Mouse (Mus musculus) intestine, embryonic 16.5 days (tissue): ENCODE data around the gene Hnrnpr. TPM values are rescaled to one million over a fixed set of nuclear protein-coding genes. Genes with fewer than 3 reads are reported as not detected.

ENCODE experiments used
- ATAC-seq: fragments of 200-750 bp; cut with Nextera tagmentation; 2 replicates; pipeline ENCODE4 v1.8.0; 2017; ENCODE audit warnings: moderate TSS enrichment, moderate library complexity
- H3K27ac ChIP-seq: fragments of 300-500 bp; sonication (generic); 2 replicates; pipeline ENCODE4 v1.5.1; 2014; ENCODE audit warnings: mild to moderate bottlenecking, low read length
- H3K27me3 ChIP-seq: fragments of 300-500 bp; sonication (generic); replicated peaks from 2 replicates; pipeline ENCODE4 v1.6.1; 2014; ENCODE audit warnings: low read length, control low read depth, mixed read lengths; ENCODE audit not compliant: control insufficient read depth, insufficient read depth
- H3K36me3 ChIP-seq: fragments of 300-500 bp; sonication (generic); 2 replicates; pipeline ENCODE4 v1.6.1; 2014; ENCODE audit warnings: low read length, control low read depth; ENCODE audit not compliant: control insufficient read depth, insufficient read depth
- H3K4me1 ChIP-seq: fragments of 300-500 bp; sonication (generic); 2 replicates; pipeline ENCODE4 v1.6.1; 2014; ENCODE audit warnings: low read length, control low read depth, mixed read lengths; ENCODE audit not compliant: control insufficient read depth, insufficient read depth
- H3K4me2 ChIP-seq: fragments of 300-500 bp; sonication (generic); 2 replicates; pipeline ENCODE4 v1.6.1; 2014; ENCODE audit warnings: low read depth, low read length, control low read depth
- H3K4me3 ChIP-seq: fragments of 300-500 bp; sonication (generic); 2 replicates; pipeline ENCODE4 v1.5.1; 2014; ENCODE audit warnings: mild to moderate bottlenecking, low read length
- H3K9ac ChIP-seq: fragments of 300-500 bp; sonication (generic); 2 replicates; pipeline ENCODE4 v1.6.1; 2014; ENCODE audit warnings: low read depth, low read length
- H3K9me3 ChIP-seq: fragments of 300-500 bp; sonication (generic); 2 replicates; pipeline ENCODE4 v1.6.1; 2016; ENCODE audit warnings: low read length, control low read depth; ENCODE audit not compliant: control insufficient read depth
- WGBS: fragments of 180-500 bp; shearing (Covaris S2); extraction: QIAGEN DNeasy Blood & Tissue Kit; methylation state at CpG from one replicate; pipeline ENCODE4 v1.1.7; 2014; 5-methylcytosine and 5-hydroxymethylcytosine counted together
- polyA plus RNA-seq: library from polyadenylated mRNA; unstranded; fragments of >200 nt; fragmentation: Nextera tagmentation; extraction: Ambion mirVana; gene quantifications from 2 replicates; pipeline ENCODE4 v1.2.1, GENCODE M21; 2015

The Hnrnpr gene
- polyA plus RNA-seq, 1 experiment from 2014 or later, result 106 TPM

DNA sequence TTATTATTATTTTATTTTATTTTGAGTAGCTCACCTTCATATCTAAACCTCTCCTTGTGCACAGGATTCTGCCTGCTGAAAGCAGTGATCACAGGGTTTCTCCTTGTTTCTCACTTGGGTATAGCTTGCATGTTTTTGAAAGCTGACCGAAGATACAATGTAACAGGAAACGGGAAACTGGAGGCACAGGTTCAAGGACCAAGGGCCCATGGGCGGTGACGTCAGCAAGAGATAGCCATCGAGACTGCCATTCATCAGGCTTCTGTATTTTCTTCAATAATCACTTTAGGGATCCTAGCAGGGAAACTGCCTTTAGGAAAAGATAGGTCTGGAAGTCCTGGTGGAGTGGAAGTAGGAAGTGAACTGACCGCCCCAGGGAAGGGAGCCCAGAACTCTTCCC is 19.1 kb upstream of the Hnrnpr start:
- Histone ChIP-seq H3K9ac (no peak overlapping the region), H3K27me3 (no peaks in the 10 kb centered on the region), H3K4me2 (no peak overlapping the region), H3K9me3 (0 out of 2 replicates have a peak, but pooled peaks cover 2% of the 10 kb centered on the region), H3K27ac (no peak overlapping the region), H3K4me3 (no peak overlapping the region), H3K36me3 (peaks cover 42% of the 10 kb centered on the region), H3K4me1 (peaks cover 5% of the 10 kb centered on the region)
- 90% methylated on average over 6 of the region's 6 CpGs for WGBS
- ATAC-seq, result no peak

DNA sequence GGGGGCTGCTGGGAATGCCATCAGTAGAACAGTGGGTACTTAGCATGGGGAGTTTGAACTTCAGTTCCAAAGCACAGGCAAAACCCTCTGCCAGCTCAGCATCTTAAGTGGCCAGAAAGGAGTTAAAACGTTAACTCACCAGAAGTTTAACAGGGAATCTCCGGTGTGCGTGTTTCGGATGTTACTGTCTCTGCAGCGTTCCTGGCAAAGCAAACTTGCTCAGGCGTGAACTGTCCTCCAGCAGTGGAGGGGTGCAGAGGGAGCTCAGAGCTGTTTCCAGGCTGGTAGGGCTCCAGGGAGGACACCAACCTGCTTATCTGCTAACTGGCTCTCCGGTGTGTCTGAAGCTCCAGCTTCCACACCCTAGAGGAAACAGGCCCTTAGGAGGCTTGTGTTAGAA is 14.8 kb upstream of the Hnrnpr start:
- Histone ChIP-seq H3K27ac (no peak overlapping the region), H3K4me3 (no peak overlapping the region), H3K36me3 (peaks cover 14% of the 10 kb centered on the region; the same call in 1 of the 2 replicates), H3K9ac (no peak overlapping the region), H3K4me2 (no peak overlapping the region), H3K27me3 (no peaks in the 10 kb centered on the region), H3K9me3 (no peaks in the 10 kb centered on the region), H3K4me1 (no peaks in the 10 kb centered on the region)
- 67% methylated on average over 7 of the region's 7 CpGs for WGBS
- no peak for ATAC-seq

DNA sequence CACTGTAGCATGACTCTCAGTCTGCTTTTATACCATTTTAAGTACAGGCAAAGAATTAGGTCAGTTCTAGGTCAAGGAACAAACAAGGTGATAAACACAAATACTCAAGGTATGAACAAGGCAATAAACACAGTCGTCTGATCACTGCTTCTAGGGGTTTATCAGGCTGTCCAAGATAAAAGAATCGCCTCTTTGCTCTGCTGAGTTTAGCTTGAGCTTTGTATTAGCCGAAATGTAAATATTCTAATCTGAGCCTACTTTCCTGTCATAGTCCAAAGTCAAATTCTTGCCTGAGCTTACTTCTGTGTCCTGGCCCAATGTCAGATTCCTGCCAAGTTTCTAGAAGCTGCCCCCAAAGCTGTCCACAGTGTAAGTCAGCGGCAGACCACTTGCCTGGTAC is 8.3 kb upstream of the Hnrnpr start:
- H3K4me1 ChIP-seq, result 0 out of 2 replicates have a peak, but pooled peaks cover 2% of the 10 kb centered on the region
- H3K27ac ChIP-seq, result no peak overlapping the region
- H3K9me3 ChIP-seq, result no peaks in the 10 kb centered on the region
- no peaks in the 10 kb centered on the region for H3K27me3 ChIP-seq
- no peak overlapping the region for H3K4me3 ChIP-seq
- no peak overlapping the region for H3K9ac ChIP-seq
- no peak overlapping the region for H3K4me2 ChIP-seq
- 46% methylated on average over 4 of the region's 4 CpGs for WGBS
- no peaks in the 10 kb centered on the region for H3K36me3 ChIP-seq
- peak; percentile 83 for ATAC-seq

- Histone ChIP-seq H3K9me3 (no peaks in the 10 kb centered on the region), H3K36me3 (no peaks in the 10 kb centered on the region), H3K4me2 (no peak overlapping the region), H3K4me1 (peaks cover 5% of the 10 kb centered on the region; the same call in 1 of the 2 replicates), H3K4me3 (no peak overlapping the region), H3K27ac (no peak overlapping the region), H3K9ac (no peak overlapping the region), H3K27me3 (no peaks in the 10 kb centered on the region)
- ATAC-seq, result no peak
- 46% methylated on average over 2 of the region's 2 CpGs for WGBS
Observed at GRCm38 (mm10) chr4:136304181-136304580, 6.6 kb upstream of the Hnrnpr start.

DNA sequence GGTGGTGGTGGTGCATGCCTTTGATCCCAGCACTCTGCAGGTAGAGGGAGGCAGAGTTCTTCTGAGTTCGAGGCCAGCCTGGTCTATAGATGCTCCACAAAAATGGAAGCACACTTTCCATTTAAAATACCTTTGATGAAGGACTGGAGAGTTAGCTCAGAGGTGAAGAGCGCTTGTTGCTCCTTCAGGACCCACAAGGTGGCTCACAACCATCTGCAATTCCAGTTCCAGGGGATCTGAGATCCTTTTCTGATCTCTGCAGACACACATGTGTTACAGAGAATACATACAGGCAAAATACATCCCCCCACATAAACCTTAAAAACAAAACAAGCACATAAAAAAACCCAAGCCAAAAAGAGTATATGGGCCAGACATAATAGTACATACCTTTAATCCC is 2.4 kb upstream of the Hnrnpr start:
- no peak overlapping the region for H3K27ac ChIP-seq
- H3K4me2 ChIP-seq, result no peak overlapping the region
- no peak overlapping the region for H3K9ac ChIP-seq
- H3K36me3 ChIP-seq, result no peaks in the 10 kb centered on the region
- H3K9me3 ChIP-seq, result no peaks in the 10 kb centered on the region
- no peak for ATAC-seq
- 55% methylated on average over 2 of the region's 2 CpGs for WGBS
- H3K4me3 ChIP-seq, result no peak overlapping the region
- H3K4me1 ChIP-seq, result peaks cover 15% of the 10 kb centered on the region
- H3K27me3 ChIP-seq, result no peaks in the 10 kb centered on the region

DNA sequence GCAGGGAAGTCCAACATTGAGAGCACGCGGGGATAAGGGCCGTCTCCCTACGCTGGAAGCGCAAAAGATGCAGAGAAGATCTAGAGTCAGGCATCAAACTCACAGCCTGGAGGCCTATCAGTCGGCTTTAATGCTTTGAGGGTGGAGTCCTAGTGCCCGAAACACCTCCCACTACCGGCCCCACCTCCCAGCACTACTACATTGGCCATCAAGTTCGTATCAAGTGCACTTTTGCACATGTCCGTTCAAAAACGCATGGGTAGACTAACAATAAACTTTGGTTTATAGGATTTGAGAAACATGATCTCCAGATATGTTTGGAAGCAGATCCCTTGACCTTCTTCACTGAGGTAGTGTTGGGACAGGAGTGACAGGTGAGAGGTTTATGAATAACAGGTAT is 962 bp upstream of the Hnrnpr start:
- H3K9me3 ChIP-seq, result no peaks in the 10 kb centered on the region
- peak; percentile 45 for ATAC-seq
- H3K4me2 ChIP-seq, result peak overlapping the region; percentile 90
- under 1% methylated on average over 11 of the region's 11 CpGs for WGBS
- no peaks in the 10 kb centered on the region for H3K36me3 ChIP-seq
- H3K4me1 ChIP-seq, result peaks cover 21% of the 10 kb centered on the region
- peak overlapping the region; percentile 77 for H3K9ac ChIP-seq
- H3K27me3 ChIP-seq, result no peaks in the 10 kb centered on the region
- peak overlapping the region; percentile 94 for H3K27ac ChIP-seq
- peak overlapping the region; percentile 85 for H3K4me3 ChIP-seq

DNA sequence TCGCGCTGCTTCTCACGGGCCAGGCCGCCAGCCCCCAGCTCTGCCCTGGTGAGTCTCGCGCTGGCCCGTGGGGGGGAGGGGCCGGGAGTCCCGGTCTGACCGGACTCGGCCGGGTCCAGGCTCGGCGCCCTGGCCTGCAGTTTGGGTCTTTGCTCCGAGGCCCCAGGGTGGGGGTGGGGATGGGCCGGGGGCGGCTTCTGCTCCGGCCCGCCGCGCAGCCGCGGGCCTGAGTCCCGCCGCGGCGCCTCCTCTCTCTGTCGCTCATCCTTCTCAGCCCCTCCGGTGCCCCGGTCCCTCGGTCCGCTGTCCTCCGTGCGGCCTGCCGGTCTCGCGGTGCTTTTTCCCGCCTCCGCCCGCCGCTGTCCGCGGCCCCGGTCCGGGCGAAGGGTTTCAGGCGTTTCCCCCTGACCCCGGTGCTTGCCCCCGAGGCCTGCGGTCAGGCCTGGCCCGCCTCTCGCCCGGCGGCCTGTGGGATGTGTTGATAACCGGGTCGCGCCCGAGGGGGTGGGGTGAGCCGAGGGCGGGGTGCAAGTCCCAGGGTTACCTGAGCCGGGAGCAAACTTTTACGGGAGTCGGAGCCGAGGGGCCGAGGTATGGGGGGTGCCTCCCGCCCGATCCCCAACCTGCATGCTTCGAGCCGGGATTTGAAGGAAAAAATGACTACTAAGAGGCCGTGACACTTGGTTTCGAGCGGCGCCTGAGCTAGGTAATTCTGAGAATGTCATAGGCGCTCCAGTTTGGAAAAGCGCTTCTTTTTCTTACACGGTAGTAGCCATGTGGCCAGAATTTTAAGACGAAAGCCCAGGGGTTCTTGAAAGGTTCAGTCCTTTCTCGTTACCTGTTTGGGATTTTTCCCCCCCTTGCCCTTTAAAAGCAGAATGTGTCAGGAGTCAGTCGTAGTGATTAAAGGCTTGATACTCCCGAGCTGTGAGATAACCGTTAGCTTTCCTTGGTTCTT is 579 bp downstream of the Hnrnpr start:
- H3K4me2 ChIP-seq, result peak overlapping the region; percentile 48
- no peaks in the 10 kb centered on the region for H3K27me3 ChIP-seq
- H3K27ac ChIP-seq, result peak overlapping the region; percentile 98
- H3K9me3 ChIP-seq, result no peaks in the 10 kb centered on the region
- ATAC-seq, result peak; percentile 69
- peak overlapping the region; percentile 100 for H3K9ac ChIP-seq
- H3K36me3 ChIP-seq, result no peaks in the 10 kb centered on the region
- peak overlapping the region; percentile 85 for H3K4me3 ChIP-seq
- WGBS, result under 1% methylated on average over 80 of the region's 81 CpGs
- peaks cover 21% of the 10 kb centered on the region for H3K4me1 ChIP-seq

- WGBS, result 17% methylated on average over 4 of the region's 4 CpGs
- H3K9me3 ChIP-seq, result no peaks in the 10 kb centered on the region
- no peaks in the 10 kb centered on the region for H3K27me3 ChIP-seq
- H3K27ac ChIP-seq, result no peak overlapping the region
- peaks cover 21% of the 10 kb centered on the region for H3K4me1 ChIP-seq
- peak overlapping the region; percentile 31; the same call in 1 of the 2 replicates for H3K9ac ChIP-seq
- no peaks in the 10 kb centered on the region for H3K36me3 ChIP-seq
- peak overlapping the region; percentile 85 for H3K4me3 ChIP-seq
- ATAC-seq, result no peak
- peak overlapping the region; percentile 48 for H3K4me2 ChIP-seq
Observed at GRCm38 (mm10) chr4:136312616-136313015, 1.9 kb downstream of the Hnrnpr start.

- no peak overlapping the region for H3K27ac ChIP-seq
- WGBS, result 93% methylated on average over 4 of the region's 4 CpGs
- ATAC-seq, result no peak
Observed at GRCm38 (mm10) chr4:136317667-136318066, 6.9 kb downstream of the Hnrnpr start.

More at GRCm38 (mm10) chr4:136317667-136318066, 6.9 kb downstream of the Hnrnpr start:
- no peak overlapping the region for H3K4me2 ChIP-seq
- peaks cover 4% of the 10 kb centered on the region for H3K36me3 ChIP-seq
- H3K9me3 ChIP-seq, result no peaks in the 10 kb centered on the region
- no peak overlapping the region for H3K4me3 ChIP-seq
- H3K9ac ChIP-seq, result no peak overlapping the region
- peaks cover 10% of the 10 kb centered on the region for H3K4me1 ChIP-seq
- H3K27me3 ChIP-seq, result no peaks in the 10 kb centered on the region
